Mouse (Mus musculus) midbrain, postnatal 0 days (tissue): ENCODE results near the gene Itpr1. TPM values are rescaled to one million over a fixed set of nuclear protein-coding genes. Genes with fewer than 3 reads are reported as not detected.

ENCODE experiments used
- ATAC-seq: fragments of 200-750 bp; cut with Nextera tagmentation; 2 replicates; pipeline ENCODE4 v1.8.0; 2017; ENCODE audit warnings: moderate number of reproducible peaks, mild to moderate bottlenecking, moderate TSS enrichment, moderate library complexity; ENCODE audit not compliant: low FRiP score
- DNase-seq: peaks from one replicate; pipeline ENCODE4 v3.0.0-alpha.2; 2015; ENCODE audit warnings: low spot score
- H3K27ac ChIP-seq: fragments of 300-500 bp; sonication (generic); 2 replicates; pipeline ENCODE4 v1.5.1; 2014; ENCODE audit warnings: low read depth, mild to moderate bottlenecking, low read length, mixed read lengths
- H3K27me3 ChIP-seq: fragments of 300-500 bp; sonication (generic); 2 replicates; pipeline ENCODE4 v1.6.1; 2014; ENCODE audit warnings: low read length, control low read depth, mixed read lengths; ENCODE audit not compliant: insufficient read depth
- H3K36me3 ChIP-seq: fragments of 300-500 bp; sonication (generic); 2 replicates; pipeline ENCODE4 v1.6.1; 2014; ENCODE audit warnings: low read length, control low read depth, mixed read lengths; ENCODE audit not compliant: insufficient read depth
- H3K4me1 ChIP-seq: fragments of 300-500 bp; sonication (generic); 2 replicates; pipeline ENCODE4 v1.6.1; 2014; ENCODE audit warnings: mild to moderate bottlenecking, control low read depth, antibody characterized with exemption, low read length, mixed read lengths; ENCODE audit not compliant: insufficient read depth
- H3K4me2 ChIP-seq: fragments of 300-500 bp; sonication (generic); 2 replicates; pipeline ENCODE4 v1.6.1; 2014; ENCODE audit warnings: low read depth, mild to moderate bottlenecking, low read length, mixed read lengths; ENCODE audit not compliant: poor library complexity, severe bottlenecking
- H3K4me3 ChIP-seq: fragments of 300-500 bp; sonication (generic); 2 replicates; pipeline ENCODE4 v1.5.1; 2014; ENCODE audit warnings: low read depth, mild to moderate bottlenecking, low read length, moderate library complexity
- H3K9ac ChIP-seq: fragments of 300-500 bp; sonication (generic); replicated peaks from 2 replicates; pipeline ENCODE4 v1.6.1; 2014; ENCODE audit warnings: mild to moderate bottlenecking, low read length, moderate library complexity, mixed read lengths; ENCODE audit not compliant: poor library complexity, severe bottlenecking
- H3K9me3 ChIP-seq: fragments of 300-500 bp; sonication (generic); 2 replicates; pipeline ENCODE4 v1.6.1; 2016; ENCODE audit warnings: low read length, control low read depth
- CTCF ChIP-seq: IDR thresholded peaks from 2 replicates; pipeline ENCODE4 v1.5.1; 2016; ENCODE audit warnings: antibody characterized with exemption, mild to moderate bottlenecking
- WGBS: fragments of 180-500 bp; shearing (Covaris S2); extraction: QIAGEN DNeasy Blood & Tissue Kit; methylation state at CpG from one replicate; pipeline ENCODE4 v1.1.7; 2014; 5-methylcytosine and 5-hydroxymethylcytosine counted together
- polyA plus RNA-seq: library from polyadenylated mRNA; unstranded; fragments of >200 nt; fragmentation: Nextera tagmentation; extraction: Ambion mirVana; gene quantifications from 2 replicates; pipeline ENCODE4 v1.2.1, GENCODE M21; 2015
- total RNA-seq: library from RNA; depleted of rRNA; stranded (reverse); fragments of >200 nt; gene quantifications from 2 replicates; pipeline ENCODE4 v1.2.3, GENCODE M21; 2014

The Itpr1 gene
- total and polyA plus RNA-seq, 2 experiments from 2014 or later: 3.3 to 23.2 TPM

DNA sequence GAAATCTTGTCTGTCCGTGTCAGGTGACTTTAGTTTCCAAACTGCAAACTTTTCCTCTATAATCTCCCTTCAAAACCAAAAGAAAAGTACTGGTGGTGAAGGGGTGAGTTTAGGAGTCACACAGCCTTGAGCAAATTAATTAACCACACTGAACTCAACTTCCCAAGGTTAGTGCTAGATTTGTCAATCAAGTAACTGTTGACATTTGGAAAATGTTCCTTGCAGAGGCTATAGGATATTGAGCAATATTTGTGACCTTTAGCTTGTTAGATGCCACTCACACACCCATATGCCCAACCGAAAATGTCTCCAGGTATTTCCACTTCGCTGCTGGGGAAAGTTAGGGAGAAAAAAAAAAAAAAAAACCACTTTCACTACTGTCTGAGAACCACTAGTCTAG is 259.0 kb downstream of the Itpr1 start:
- H3K4me3 ChIP-seq: no peak overlapping the region
- ATAC-seq: no peak
- no peaks in the 10 kb centered on the region for H3K27me3 ChIP-seq
- no peak overlapping the region for H3K27ac ChIP-seq
- WGBS: 89% methylated on average over 3 of the region's 3 CpGs
- no peaks in the 10 kb centered on the region for H3K9me3 ChIP-seq
- H3K4me1 ChIP-seq: no peaks in the 10 kb centered on the region
- H3K4me2 ChIP-seq: no peak overlapping the region
- TF ChIP-seq CTCF: no peak
- no peak overlapping the region for H3K9ac ChIP-seq
- no peak for DNase-seq
- no peaks in the 10 kb centered on the region for H3K36me3 ChIP-seq

DNA sequence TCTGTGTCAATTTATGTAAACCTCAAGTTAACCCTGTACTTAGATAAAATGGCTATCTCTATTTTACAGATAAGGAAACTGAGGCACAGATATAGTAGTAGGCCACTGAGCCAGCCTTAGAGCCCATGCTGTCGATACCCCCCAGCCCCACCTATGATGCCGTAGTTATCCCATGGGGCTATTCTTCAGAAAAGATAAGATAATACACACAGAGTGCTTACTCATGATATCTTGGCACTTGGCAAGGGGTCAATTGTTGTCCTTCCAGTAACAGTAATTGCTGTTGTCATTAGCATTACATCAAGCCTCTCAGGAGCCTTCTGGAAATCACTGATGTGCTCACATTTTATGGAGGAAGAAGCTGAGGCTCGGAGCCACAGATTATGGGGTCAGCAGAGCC is 259.9 kb downstream of the Itpr1 start:
- H3K27me3 ChIP-seq: no peaks in the 10 kb centered on the region
- WGBS: 75% methylated on average over 3 of the region's 3 CpGs
- H3K4me3 ChIP-seq: no peak overlapping the region
- no peaks in the 10 kb centered on the region for H3K4me1 ChIP-seq
- no peak for TF ChIP-seq CTCF
- ATAC-seq (no peak), DNase-seq (no peak)
- H3K27ac ChIP-seq: no peak overlapping the region
- H3K4me2 ChIP-seq: no peak overlapping the region
- H3K9me3 ChIP-seq: no peaks in the 10 kb centered on the region
- H3K9ac ChIP-seq: no peak overlapping the region
- H3K36me3 ChIP-seq: no peaks in the 10 kb centered on the region

DNA sequence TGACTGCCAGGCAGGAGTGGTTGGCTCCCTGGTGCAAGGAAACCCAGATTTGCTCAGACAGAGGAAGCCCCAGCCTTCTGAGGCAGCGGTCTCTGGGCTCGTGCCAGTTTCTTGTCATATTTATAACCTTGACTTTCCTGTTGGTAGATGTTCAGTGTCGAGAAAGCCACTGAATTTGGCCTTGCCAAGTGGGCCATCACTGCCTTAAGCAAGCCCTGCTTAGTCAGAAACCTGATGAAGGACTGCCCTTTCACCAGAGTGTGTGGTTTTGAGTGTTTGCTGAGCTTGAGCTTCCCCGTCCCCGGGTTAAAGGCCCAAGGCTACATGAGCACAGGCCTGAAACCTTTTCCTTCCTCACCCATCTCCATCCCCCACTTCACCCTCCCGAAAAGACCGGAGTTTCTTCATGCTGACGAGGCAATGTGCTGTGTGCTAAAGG is 263.9 kb downstream of the Itpr1 start:
- ATAC-seq (no peak), DNase-seq (no peak)
- Histone ChIP-seq H3K4me2 (no peak overlapping the region), H3K4me1 (no peaks in the 10 kb centered on the region), H3K27me3 (no peaks in the 10 kb centered on the region), H3K4me3 (no peak overlapping the region), H3K27ac (no peak overlapping the region), H3K9me3 (no peaks in the 10 kb centered on the region), H3K36me3 (no peaks in the 10 kb centered on the region), H3K9ac (no peak overlapping the region)
- 82% methylated on average over 8 of the region's 8 CpGs for WGBS
- TF ChIP-seq CTCF: no peak

DNA sequence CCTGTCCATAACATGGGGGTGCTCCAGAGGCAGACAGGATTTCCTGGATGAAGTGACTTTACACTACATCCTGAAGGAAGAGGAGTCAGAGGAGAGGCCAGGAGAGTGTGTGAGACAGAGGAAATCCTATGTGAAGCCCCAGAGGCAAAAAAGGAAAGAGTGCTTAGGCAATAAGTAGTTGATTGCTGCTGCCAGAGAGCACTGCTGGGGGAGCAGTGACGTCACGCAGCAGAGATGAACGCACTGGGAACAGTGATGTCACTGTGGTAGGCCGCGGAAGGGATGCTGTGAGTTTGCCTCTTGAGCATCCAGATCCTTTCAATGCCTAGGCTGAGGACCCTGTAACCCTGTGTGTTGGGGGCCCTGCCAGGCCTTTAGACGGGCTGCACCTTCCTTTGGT is 264.7 kb downstream of the Itpr1 start:
- no peaks in the 10 kb centered on the region for H3K27me3 ChIP-seq
- 91% methylated on average over 6 of the region's 6 CpGs for WGBS
- no peak for ATAC-seq

DNA sequence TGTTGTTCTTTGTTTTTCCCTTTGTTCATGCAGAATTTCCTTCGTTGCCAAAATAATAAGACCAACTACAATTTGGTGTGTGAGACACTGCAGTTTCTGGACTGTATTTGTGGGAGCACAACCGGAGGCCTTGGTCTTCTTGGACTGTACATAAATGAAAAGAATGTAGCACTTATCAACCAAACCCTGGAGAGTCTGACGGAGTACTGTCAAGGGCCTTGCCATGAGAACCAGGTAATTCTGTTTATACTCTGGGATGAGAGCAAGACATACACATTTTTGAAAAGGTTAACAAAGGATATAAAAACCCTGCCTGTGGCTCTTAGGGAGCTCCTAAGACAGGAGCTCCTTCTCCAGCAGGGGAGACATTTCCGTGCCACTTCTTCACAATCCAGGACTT is 268.3 kb downstream of the Itpr1 start:
- H3K36me3 ChIP-seq: no peaks in the 10 kb centered on the region
- no peak for TF ChIP-seq CTCF
- H3K4me1 ChIP-seq: no peaks in the 10 kb centered on the region
- H3K9ac ChIP-seq: no peak overlapping the region
- H3K27ac ChIP-seq: no peak overlapping the region
- ATAC-seq (no peak), DNase-seq (no peak)
- 90% methylated on average over 4 of the region's 4 CpGs for WGBS
- H3K4me3 ChIP-seq: no peak overlapping the region
- H3K9me3 ChIP-seq: no peaks in the 10 kb centered on the region
- no peaks in the 10 kb centered on the region for H3K27me3 ChIP-seq
- H3K4me2 ChIP-seq: no peak overlapping the region

More for the DNA sequence above, 264.7 kb downstream of the Itpr1 start:
- Histone ChIP-seq H3K27ac (no peak overlapping the region), H3K36me3 (no peaks in the 10 kb centered on the region), H3K4me1 (no peaks in the 10 kb centered on the region), H3K4me3 (no peak overlapping the region), H3K9me3 (no peaks in the 10 kb centered on the region), H3K4me2 (no peak overlapping the region), H3K9ac (no peak overlapping the region)
- no peak for TF ChIP-seq CTCF
- no peak for DNase-seq

DNA sequence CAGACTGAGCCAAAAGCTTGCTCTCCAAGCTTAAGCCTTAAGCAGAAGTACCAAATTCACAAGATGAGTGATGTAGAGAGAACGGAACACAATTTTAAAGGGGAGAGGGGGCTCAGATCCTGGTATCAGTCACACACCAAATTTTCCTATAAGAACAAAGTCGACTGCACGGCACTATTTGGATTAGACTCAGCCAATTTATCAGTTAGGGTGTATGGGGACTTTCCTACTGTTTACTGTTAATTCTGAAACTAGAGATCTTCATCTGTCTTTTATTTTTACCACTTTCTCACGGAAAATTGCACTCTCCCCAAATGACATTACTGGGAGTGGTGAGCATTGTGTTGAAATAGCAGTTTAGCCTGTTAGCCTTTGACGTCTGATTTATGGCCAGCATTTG is 269.6 kb downstream of the Itpr1 start:
- Histone ChIP-seq H3K9me3 (no peaks in the 10 kb centered on the region), H3K27me3 (no peaks in the 10 kb centered on the region), H3K4me1 (no peaks in the 10 kb centered on the region), H3K4me3 (no peak overlapping the region), H3K9ac (no peak overlapping the region), H3K27ac (no peak overlapping the region), H3K36me3 (no peaks in the 10 kb centered on the region), H3K4me2 (no peak overlapping the region)
- ATAC-seq (no peak), DNase-seq (no peak)
- no peak for TF ChIP-seq CTCF
- 93% methylated on average over 5 of the region's 5 CpGs for WGBS
